Mouse (Mus musculus) heart, embryonic 16.5 days (tissue): ENCODE measurements around the gene Hemk1. TPM values are rescaled to one million over a fixed set of nuclear protein-coding genes. Genes with fewer than 3 reads are reported as not detected.
A peak's percentile ranks its signal among the peaks of the same experiment; 100 is the strongest.

ENCODE experiments used
- ATAC-seq: fragments of 200-750 bp; cut with Nextera tagmentation; replicated peaks from 2 replicates; pipeline ENCODE4 v1.8.0; 2017; ENCODE audit warnings: moderate number of reproducible peaks; ENCODE audit not compliant: insufficient read depth, low FRiP score; ENCODE audit errors: extremely low read depth
- H3K27ac ChIP-seq: fragments of 300-500 bp; sonication (generic); 2 replicates; pipeline ENCODE4 v1.5.1; 2014; ENCODE audit warnings: mild to moderate bottlenecking, low read length, control low read depth, moderate library complexity
- H3K27me3 ChIP-seq: fragments of 300-500 bp; sonication (generic); 2 replicates; pipeline ENCODE4 v1.6.1; 2014; ENCODE audit warnings: low read length, mixed read lengths; ENCODE audit not compliant: control insufficient read depth, insufficient read depth
- H3K36me3 ChIP-seq: fragments of 300-500 bp; sonication (generic); 2 replicates; pipeline ENCODE4 v1.6.1; 2014; ENCODE audit not compliant: control insufficient read depth, insufficient read depth
- H3K4me1 ChIP-seq: fragments of 300-500 bp; sonication (generic); 2 replicates; pipeline ENCODE4 v1.6.1; 2014; ENCODE audit warnings: low read length, mixed read lengths; ENCODE audit not compliant: control insufficient read depth, insufficient read depth
- H3K4me2 ChIP-seq: fragments of 300-500 bp; sonication (generic); 2 replicates; pipeline ENCODE4 v1.6.1; 2014; ENCODE audit warnings: low read depth, mild to moderate bottlenecking, control low read depth, low read length
- H3K4me3 ChIP-seq: fragments of 300-500 bp; sonication (generic); 2 replicates; pipeline ENCODE4 v1.5.1; 2014; ENCODE audit warnings: mild to moderate bottlenecking, control low read depth, low read length
- H3K9ac ChIP-seq: fragments of 300-500 bp; sonication (generic); 2 replicates; pipeline ENCODE4 v1.6.1; 2014; ENCODE audit warnings: low read length, control low read depth
- H3K9me3 ChIP-seq: fragments of 300-500 bp; sonication (generic); replicated peaks from 2 replicates; pipeline ENCODE4 v1.6.1; 2016; ENCODE audit warnings: low read length; ENCODE audit not compliant: control insufficient read depth
- WGBS: fragments of 180-500 bp; shearing (Covaris S2); extraction: QIAGEN DNeasy Blood & Tissue Kit; methylation state at CpG from one replicate; pipeline ENCODE4 v1.1.7; 2014; 5-methylcytosine and 5-hydroxymethylcytosine counted together
- polyA plus RNA-seq: library from polyadenylated mRNA; unstranded; fragments of >200 nt; fragmentation: Nextera tagmentation; extraction: Ambion mirVana; gene quantifications from 2 replicates; pipeline ENCODE4 v1.2.1, GENCODE M21; 2015

Gene Hemk1
- polyA plus RNA-seq, 1 experiment from 2014 or later: 10.2 TPM

- ATAC-seq: no peak
- Histone ChIP-seq H3K4me2 (no peak overlapping the region), H3K9ac (no peak overlapping the region), H3K27ac (peak overlapping the region; percentile 11), H3K4me1 (peaks cover 42% of the 10 kb centered on the region), H3K9me3 (no peaks in the 10 kb centered on the region), H3K27me3 (no peaks in the 10 kb centered on the region), H3K36me3 (peaks cover 17% of the 10 kb centered on the region), H3K4me3 (no peak overlapping the region)
- WGBS: 72% methylated on average over 17 of the region's 17 CpGs
Measured at GRCm38 (mm10) chr9:107301554-107302331, 36.4 kb downstream of the Hemk1 start.

GRCm38 (mm10) chr9:107300224-107300973 lies 37.8 kb downstream of the Hemk1 start:
- ATAC-seq: no peak
- H3K9ac ChIP-seq: no peak overlapping the region
- H3K4me1 ChIP-seq: peaks cover 39% of the 10 kb centered on the region
- no peak overlapping the region for H3K4me3 ChIP-seq
- no peaks in the 10 kb centered on the region for H3K27me3 ChIP-seq
- 89% methylated on average over 30 of the region's 30 CpGs for WGBS
- H3K36me3 ChIP-seq: peaks cover 17% of the 10 kb centered on the region
- H3K9me3 ChIP-seq: no peaks in the 10 kb centered on the region
- no peak overlapping the region for H3K27ac ChIP-seq
- peak overlapping the region; percentile 82 for H3K4me2 ChIP-seq

DNA sequence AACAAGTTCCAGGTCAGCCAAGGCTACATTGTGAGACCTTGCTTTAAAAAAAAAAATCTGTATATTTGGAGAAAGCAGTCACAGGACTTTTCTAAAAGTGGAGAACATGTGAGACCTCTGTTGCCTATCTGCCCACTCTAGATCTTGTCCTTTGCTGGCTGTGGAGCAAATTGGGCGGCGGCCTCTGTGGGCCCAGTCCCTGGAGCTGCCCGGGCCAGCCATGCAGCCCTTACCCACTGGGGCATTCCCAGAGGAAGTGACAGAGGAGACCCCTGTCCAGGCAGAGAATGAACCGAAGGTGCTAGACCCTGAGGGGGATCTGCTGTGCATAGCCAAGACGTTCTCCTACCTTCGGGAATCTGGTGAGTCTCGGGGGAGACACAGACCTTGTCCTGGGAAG lies 38.4 kb downstream of the Hemk1 start:
- Histone ChIP-seq H3K4me1 (peaks cover 36% of the 10 kb centered on the region), H3K36me3 (peaks cover 17% of the 10 kb centered on the region), H3K9ac (peak overlapping the region; percentile 42; the same call in 1 of the 2 replicates), H3K27me3 (no peaks in the 10 kb centered on the region), H3K4me2 (peak overlapping the region; percentile 82), H3K27ac (no peak overlapping the region), H3K9me3 (no peaks in the 10 kb centered on the region), H3K4me3 (no peak overlapping the region; the same call in 1 of the 2 replicates)
- ATAC-seq: no peak
- WGBS: 82% methylated on average over 7 of the region's 7 CpGs

DNA sequence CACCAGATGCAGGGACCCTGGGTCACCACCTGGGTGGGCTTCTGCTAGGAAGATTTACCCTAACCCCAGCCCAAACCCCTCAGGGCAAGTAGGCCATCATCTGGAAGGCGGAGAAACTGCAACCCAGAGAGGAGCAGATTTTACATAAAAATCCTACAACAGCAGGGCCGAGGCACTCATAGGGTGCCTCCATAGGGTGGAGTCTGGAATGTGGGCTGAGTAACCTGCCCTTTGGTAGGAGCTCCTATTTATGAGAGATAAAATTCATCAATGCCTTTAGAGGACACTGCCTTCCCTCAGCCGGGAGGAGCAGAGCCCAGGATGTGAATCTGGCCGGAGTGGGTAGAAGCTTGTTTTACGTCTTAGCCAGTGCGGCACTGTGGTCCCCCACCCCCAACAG lies 39.3 kb downstream of the Hemk1 start:
- Histone ChIP-seq H3K4me1 (peaks cover 40% of the 10 kb centered on the region), H3K27me3 (no peaks in the 10 kb centered on the region), H3K27ac (peak overlapping the region; percentile 94), H3K9me3 (no peaks in the 10 kb centered on the region), H3K36me3 (peaks cover 17% of the 10 kb centered on the region), H3K4me3 (peak overlapping the region; percentile 69), H3K9ac (peak overlapping the region; percentile 85), H3K4me2 (peak overlapping the region; percentile 82)
- 72% methylated on average over 6 of the region's 6 CpGs for WGBS
- ATAC-seq: no peak

- Histone ChIP-seq H3K9ac (peak overlapping the region; percentile 85), H3K36me3 (peaks cover 17% of the 10 kb centered on the region), H3K4me3 (peak overlapping the region; percentile 69), H3K4me2 (peak overlapping the region; percentile 82), H3K27ac (peak overlapping the region; percentile 94), H3K9me3 (no peaks in the 10 kb centered on the region), H3K27me3 (no peaks in the 10 kb centered on the region), H3K4me1 (peaks cover 40% of the 10 kb centered on the region)
- ATAC-seq: no peak
- WGBS: 44% methylated on average over 8 of the region's 8 CpGs
Measured at GRCm38 (mm10) chr9:107298059-107298780, 39.9 kb downstream of the Hemk1 start.

DNA sequence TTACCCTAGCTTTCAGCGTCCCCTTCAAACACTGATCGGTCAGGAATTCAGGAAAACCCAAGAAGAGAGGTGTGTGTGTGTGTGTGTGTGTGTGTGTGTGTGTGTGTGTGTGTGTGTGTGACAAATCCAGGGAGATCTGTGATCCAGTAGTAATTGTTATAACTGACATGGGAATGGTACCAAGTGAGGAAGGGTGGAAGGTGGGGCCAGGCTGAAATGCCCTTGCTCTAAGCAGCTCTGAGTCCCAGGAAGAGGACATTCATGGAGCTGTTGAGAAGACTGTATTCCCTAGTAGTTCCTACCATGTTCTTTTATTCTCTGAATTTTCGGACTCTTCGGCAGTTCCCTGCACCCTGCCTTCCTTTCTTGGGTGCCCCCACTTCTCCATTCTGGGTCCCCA lies 40.5 kb downstream of the Hemk1 start:
- peak overlapping the region; percentile 69 for H3K4me3 ChIP-seq
- H3K27ac ChIP-seq: peak overlapping the region; percentile 94
- no peak for ATAC-seq
- no peaks in the 10 kb centered on the region for H3K27me3 ChIP-seq
- no peaks in the 10 kb centered on the region for H3K9me3 ChIP-seq
- H3K9ac ChIP-seq: peak overlapping the region; percentile 85
- H3K36me3 ChIP-seq: peaks cover 17% of the 10 kb centered on the region
- 65% methylated on average over 4 of the region's 4 CpGs for WGBS
- H3K4me2 ChIP-seq: peak overlapping the region; percentile 82
- H3K4me1 ChIP-seq: peaks cover 35% of the 10 kb centered on the region

GRCm38 (mm10) chr9:107297059-107297458 lies 41.1 kb downstream of the Hemk1 start:
- peak overlapping the region; percentile 85 for H3K9ac ChIP-seq
- 4% methylated on average over 16 of the region's 16 CpGs for WGBS
- peak overlapping the region; percentile 82 for H3K4me2 ChIP-seq
- no peaks in the 10 kb centered on the region for H3K27me3 ChIP-seq
- peaks cover 16% of the 10 kb centered on the region for H3K36me3 ChIP-seq
- ATAC-seq: 0 out of 2 replicates have a peak, but pooled peaks have one; percentile 0
- peak overlapping the region; percentile 94 for H3K27ac ChIP-seq
- no peaks in the 10 kb centered on the region for H3K9me3 ChIP-seq
- H3K4me3 ChIP-seq: peak overlapping the region; percentile 69
- peaks cover 29% of the 10 kb centered on the region for H3K4me1 ChIP-seq

DNA sequence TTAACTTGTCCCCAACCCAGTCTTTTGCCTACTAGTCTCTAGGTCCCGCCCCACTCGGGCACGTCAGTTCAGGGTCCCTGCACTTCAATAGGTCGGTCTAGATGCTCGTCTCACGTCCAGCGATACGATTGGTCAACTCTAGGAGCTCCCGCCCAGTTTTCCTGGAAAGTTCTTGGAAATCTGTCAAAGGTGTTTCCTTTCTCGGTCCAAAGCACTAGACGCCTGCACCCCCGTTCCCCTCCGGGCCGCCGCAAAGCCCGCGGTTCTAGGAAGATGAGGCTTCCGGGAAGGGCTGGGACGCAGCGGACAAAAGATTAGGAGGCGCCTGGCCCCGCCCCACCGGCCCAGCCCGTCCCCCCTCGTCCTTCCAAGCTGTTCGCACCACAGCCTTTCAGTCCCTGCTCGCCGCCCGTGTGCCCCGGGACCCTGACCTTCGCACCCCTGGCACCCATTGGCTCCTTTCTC lies 41.6 kb downstream of the Hemk1 start:
- Histone ChIP-seq H3K27ac (peak overlapping the region; percentile 94), H3K36me3 (peaks cover 14% of the 10 kb centered on the region), H3K4me1 (peaks cover 28% of the 10 kb centered on the region), H3K4me2 (peak overlapping the region; percentile 82), H3K9ac (peak overlapping the region; percentile 85), H3K9me3 (no peaks in the 10 kb centered on the region), H3K4me3 (peak overlapping the region; percentile 69), H3K27me3 (no peaks in the 10 kb centered on the region)
- peak; percentile 93 for ATAC-seq
- WGBS: under 1% methylated on average over 31 of the region's 31 CpGs
